Mouse (Mus musculus): ENCODE measurements around the gene Pdk2.

The Pdk2 gene

GRCm38 (mm10) chr11:95041139-95041609 is at the start of gene Pdk2:
TSS of gene Pdk2 (minus strand) at chr11:95041354.
- peak; percentile 89 to 94 for DNase-seq

- DNase-seq = no peak
Observed at GRCm38 (mm10) chr11:95088857-95089779, 48.0 kb upstream of the Pdk2 start.

- no peak for DNase-seq
Observed at GRCm38 (mm10) chr11:95088286-95088685, 47.1 kb upstream of the Pdk2 start.

GRCm38 (mm10) chr11:95087301-95088228 is 46.4 kb upstream of the Pdk2 start:
- no peak for DNase-seq

GRCm38 (mm10) chr11:95086229-95086628 is 45.1 kb upstream of the Pdk2 start:
- DNase-seq = no peak

- no peak for DNase-seq
Observed at GRCm38 (mm10) chr11:95085710-95086109, 44.6 kb upstream of the Pdk2 start.

- DNase-seq = no peak
Observed at GRCm38 (mm10) chr11:95084811-95085382, 43.7 kb upstream of the Pdk2 start.

GRCm38 (mm10) chr11:95084175-95084574 is 43.0 kb upstream of the Pdk2 start:
- DNase-seq = no peak

- DNase-seq = peak; percentile 30 to 66
Observed at GRCm38 (mm10) chr11:95082896-95083295, 41.7 kb upstream of the Pdk2 start.

GRCm38 (mm10) chr11:95080783-95081182 is 39.6 kb upstream of the Pdk2 start:
- DNase-seq = no peak

- no peak for DNase-seq
Observed at GRCm38 (mm10) chr11:95079256-95079875, 38.2 kb upstream of the Pdk2 start.

- no peak for DNase-seq
Observed at GRCm38 (mm10) chr11:95077956-95078355, 36.8 kb upstream of the Pdk2 start.

- peak; percentile 54 to 58 for DNase-seq
Observed at GRCm38 (mm10) chr11:95076536-95077111, 35.5 kb upstream of the Pdk2 start, which contains the start of gene Itga3. TSS of gene Itga3 (minus strand) at chr11:95076801.

GRCm38 (mm10) chr11:95076041-95076535 is 34.9 kb upstream of the Pdk2 start:
- DNase-seq = peak; percentile 68 to 71

GRCm38 (mm10) chr11:95075197-95076040 is 34.3 kb upstream of the Pdk2 start:
- no peak for DNase-seq

GRCm38 (mm10) chr11:95074694-95075093 is 33.5 kb upstream of the Pdk2 start:
- no peak for DNase-seq

GRCm38 (mm10) chr11:95073835-95074234 is 32.7 kb upstream of the Pdk2 start:
- DNase-seq = no peak

GRCm38 (mm10) chr11:95072804-95073203 is 31.6 kb upstream of the Pdk2 start:
- DNase-seq = no peak

GRCm38 (mm10) chr11:95072136-95072535 is 31.0 kb upstream of the Pdk2 start:
- no peak for DNase-seq

GRCm38 (mm10) chr11:95071266-95071665 is 30.1 kb upstream of the Pdk2 start:
- no peak for DNase-seq

Data from thymus, postnatal 36 days (tissue).